Mouse (Mus musculus) heart, postnatal 0 days (tissue): ENCODE results near the gene Gprc5a.

ENCODE experiments used
- CTCF ChIP-seq: IDR thresholded peaks from 2 replicates; pipeline ENCODE4 v1.5.1; 2016; ENCODE audit warnings: antibody characterized with exemption, control low read depth, low read depth
- EP300 ChIP-seq: IDR thresholded peaks from 2 replicates; pipeline ENCODE4 v1.6.1; 2016; ENCODE audit warnings: antibody characterized with exemption, low read depth

GRCm38 (mm10) chr6:135076202-135076601 lies 10.8 kb downstream of the Gprc5a start:
- no peak for TF ChIP-seq CTCF
- TF ChIP-seq EP300: no peak
